Mouse (Mus musculus): ENCODE results near the gene Mup17. TPM values are rescaled to one million over a fixed set of nuclear protein-coding genes. Genes with fewer than 3 reads are reported as not detected.
"Not testable (repeated sequence)": the region's sequence is repeated elsewhere in the genome, so short reads cannot be mapped to it uniquely, and the experiment has no call there.

Gene Mup17
- not detected in 2 replicates for polyA plus RNA-seq (2012; rRNA removed)

DNA sequence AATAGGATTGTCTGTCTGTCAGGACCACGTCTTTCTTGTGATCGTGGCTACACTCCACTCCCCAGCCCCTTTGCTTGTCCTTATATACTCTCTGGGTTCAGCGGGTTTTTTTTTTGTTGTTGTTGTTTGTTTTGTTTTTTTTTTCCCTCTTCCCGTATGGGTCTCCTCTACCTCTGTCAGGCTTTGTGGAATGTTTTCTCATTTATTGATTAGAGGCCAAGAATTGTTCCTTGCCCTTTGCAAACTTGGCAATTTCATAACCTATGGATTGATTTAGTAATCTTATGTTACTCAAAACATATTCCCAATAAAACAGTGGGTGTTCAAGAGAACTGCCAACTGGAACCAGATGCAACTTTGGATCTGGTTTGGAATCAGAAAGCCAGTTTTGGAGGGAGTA is at the start of gene Mup17:
Gene Mup17 (minus strand): TSS at position 101 of the 400 bp plus-strand sequence.
- not testable (repeated sequence) for H3K4me1 ChIP-seq (ENCODE audit: control insufficient read depth, insufficient read depth, insufficient read length, low read length); H3K27me3 ChIP-seq (ENCODE audit: control insufficient read depth, insufficient read depth, low read length); H3K4me3 ChIP-seq (ENCODE audit: low read depth, low read length); H3K27ac ChIP-seq (ENCODE audit: insufficient read depth, low read depth, low read length); H3K36me3 ChIP-seq (ENCODE audit: control insufficient read depth, insufficient read depth, low read length)
- 80% methylated on average over 4 of the region's 4 CpGs for WGBS

DNA sequence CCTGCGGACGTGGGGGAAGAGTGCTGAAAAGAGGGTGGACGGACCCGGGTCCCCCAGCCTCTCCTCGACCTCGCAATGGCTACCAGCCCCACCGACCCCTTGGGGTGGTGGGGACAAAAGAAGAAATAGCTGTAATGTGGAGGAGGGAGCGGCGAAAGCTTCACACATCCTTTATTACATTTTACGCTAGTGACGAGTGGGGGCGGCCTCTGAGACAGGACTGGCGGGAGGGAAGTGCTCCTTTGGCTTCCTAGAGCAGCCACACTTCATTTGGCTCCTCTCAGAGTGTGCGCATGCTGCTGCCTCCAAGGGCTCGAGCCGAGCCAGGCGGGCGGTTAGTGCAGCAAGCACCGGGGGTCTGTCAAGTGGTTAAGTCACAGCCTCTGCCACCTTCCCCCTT is 24.1 kb downstream of the Mup17 start:
- H3K27me3 ChIP-seq (ENCODE audit: control insufficient read depth, insufficient read depth, low read length); H3K4me1 ChIP-seq (ENCODE audit: control insufficient read depth, insufficient read depth, insufficient read length, low read length); H3K36me3 ChIP-seq (ENCODE audit: control insufficient read depth, insufficient read depth, low read length); H3K4me3 ChIP-seq (ENCODE audit: low read depth, low read length); H3K27ac ChIP-seq (ENCODE audit: insufficient read depth, low read depth, low read length): not testable (repeated sequence)
- 89% methylated on average over 19 of the region's 19 CpGs for WGBS

DNA sequence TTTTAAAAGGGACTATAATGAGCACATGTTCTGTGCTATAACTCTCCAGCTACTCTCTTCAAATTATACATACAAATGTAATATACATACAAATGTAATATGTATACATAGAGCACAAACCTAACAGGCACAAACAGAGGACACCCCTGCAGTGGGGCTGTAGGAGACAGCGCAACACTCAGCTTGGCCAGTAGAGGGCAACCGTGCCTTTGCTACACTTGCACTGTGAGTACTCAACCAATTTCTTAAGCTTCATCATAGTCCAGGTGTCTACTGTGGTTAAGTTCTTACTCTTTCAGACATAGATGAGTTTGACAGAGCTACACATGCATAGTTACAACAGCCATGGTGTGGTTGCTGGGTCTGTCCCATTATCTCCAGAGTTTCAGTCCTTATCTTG is 39.8 kb downstream of the Mup17 start:
- not testable (repeated sequence) for H3K4me3 ChIP-seq (ENCODE audit: low read depth, low read length); H3K4me1 ChIP-seq (ENCODE audit: control insufficient read depth, insufficient read depth, insufficient read length, low read length); H3K27me3 ChIP-seq (ENCODE audit: control insufficient read depth, insufficient read depth, low read length); H3K36me3 ChIP-seq (ENCODE audit: control insufficient read depth, insufficient read depth, low read length); H3K27ac ChIP-seq (ENCODE audit: insufficient read depth, low read depth, low read length)
- WGBS: 55% methylated on average over 2 of the region's 2 CpGs

Other genes starting within 250 kb of the Mup17 start
- not detected in 2 replicates for gene Mup15, start 156.1 kb downstream of the Mup17 start, polyA plus RNA-seq (2012; rRNA removed)
- gene Mup16, start 76.3 kb downstream of the Mup17 start, polyA plus RNA-seq (2012; rRNA removed): not detected in 2 replicates
- gene Mup18, start 78.3 kb upstream of the Mup17 start, polyA plus RNA-seq (2012; rRNA removed): not detected in 2 replicates
- not detected in 2 replicates for gene Mup19, start 186.4 kb upstream of the Mup17 start, polyA plus RNA-seq (2012; rRNA removed)
- not detected in 2 replicates for gene Mup5, start 239.4 kb upstream of the Mup17 start, polyA plus RNA-seq (2012; rRNA removed)